Mouse (Mus musculus) kidney, embryonic 14.5 days (tissue): ENCODE measurements around the gene Mcoln1. TPM values are rescaled to one million over a fixed set of nuclear protein-coding genes. Genes with fewer than 3 reads are reported as not detected.

Experiments used
- ATAC-seq: fragments of 200-750 bp; cut with Nextera tagmentation; 2 replicates; pipeline ENCODE4 v1.8.0; 2017; ENCODE audit warnings: moderate number of reproducible peaks, mild to moderate bottlenecking, moderate TSS enrichment, moderate library complexity; ENCODE audit not compliant: low FRiP score, low TSS enrichment
- H3K27ac ChIP-seq: fragments of 300-500 bp; sonication (generic); 2 replicates; pipeline ENCODE4 v1.5.1; 2014; ENCODE audit warnings: low read depth, mild to moderate bottlenecking, low read length, moderate library complexity, mixed read lengths
- H3K27me3 ChIP-seq: fragments of 300-500 bp; sonication (generic); 2 replicates; pipeline ENCODE4 v1.6.1; 2014; ENCODE audit warnings: mild to moderate bottlenecking, low read length; ENCODE audit not compliant: control insufficient read depth, insufficient read depth
- H3K36me3 ChIP-seq: fragments of 300-500 bp; sonication (generic); 2 replicates; pipeline ENCODE4 v1.6.1; 2014; ENCODE audit warnings: low read length, mixed read lengths; ENCODE audit not compliant: control insufficient read depth, insufficient read depth
- H3K4me1 ChIP-seq: fragments of 300-500 bp; sonication (generic); 2 replicates; pipeline ENCODE4 v1.6.1; 2014; ENCODE audit warnings: low read length, mixed read lengths; ENCODE audit not compliant: control insufficient read depth, insufficient read depth
- H3K4me2 ChIP-seq: fragments of 300-500 bp; sonication (generic); replicated peaks from 2 replicates; pipeline ENCODE4 v1.6.1; 2014; ENCODE audit warnings: low read depth, mild to moderate bottlenecking, low read length
- H3K4me3 ChIP-seq: fragments of 300-500 bp; sonication (generic); 2 replicates; pipeline ENCODE4 v1.5.1; 2014; ENCODE audit warnings: mild to moderate bottlenecking, low read length
- H3K9ac ChIP-seq: fragments of 300-500 bp; sonication (generic); 2 replicates; pipeline ENCODE4 v1.6.1; 2014; ENCODE audit warnings: low read depth, mild to moderate bottlenecking, low read length, moderate library complexity
- H3K9me3 ChIP-seq: fragments of 300-500 bp; sonication (generic); 2 replicates; pipeline ENCODE4 v1.6.1; 2016; ENCODE audit warnings: low read length; ENCODE audit not compliant: control insufficient read depth
- WGBS: fragments of 180-500 bp; shearing (Covaris S2); extraction: QIAGEN DNeasy Blood & Tissue Kit; methylation state at CpG from one replicate; pipeline ENCODE4 v1.1.7; 2014; 5-methylcytosine and 5-hydroxymethylcytosine counted together
- polyA plus RNA-seq: library from polyadenylated mRNA; unstranded; fragments of >200 nt; fragmentation: Nextera tagmentation; extraction: Ambion mirVana; gene quantifications from 2 replicates; pipeline ENCODE4 v1.2.1, GENCODE M21; 2014

The Mcoln1 gene
- polyA plus RNA-seq, 1 experiment from 2014 or later = 39.9 TPM

DNA sequence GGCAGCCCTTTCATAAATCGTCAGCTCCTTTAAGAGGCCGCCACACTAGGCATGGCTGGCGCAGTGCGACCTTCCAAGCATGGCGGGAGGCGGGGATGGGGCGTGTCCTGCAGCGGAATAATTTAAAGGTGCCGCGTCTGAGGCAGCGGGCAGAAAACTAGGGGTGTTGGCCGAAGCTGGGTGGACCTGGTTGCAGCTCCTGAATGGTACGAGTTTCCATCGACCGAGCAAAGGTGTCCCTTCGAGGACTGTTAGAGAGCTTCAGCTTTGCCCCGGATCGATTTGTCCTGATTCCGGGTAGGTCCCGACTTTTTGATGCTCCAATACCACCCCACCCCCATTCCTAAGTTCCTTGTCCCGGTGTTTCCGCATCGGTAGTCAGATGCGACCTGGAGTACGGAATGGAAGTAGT is 15.0 kb downstream of the Mcoln1 start, which contains the start of gene Pnpla6:
Pnpla6 (plus strand) TSS at position 125 of the 412 bp plus-strand sequence.
- H3K4me3 ChIP-seq = peak within 1 kb of the TSS; percentile 50
- no peaks in the 10 kb centered on the region for H3K9me3 ChIP-seq
- peak; percentile 73 for ATAC-seq
- H3K27ac ChIP-seq = peak within 1 kb of the TSS; percentile 39
- no peaks in the 10 kb centered on the region for H3K27me3 ChIP-seq
- H3K4me1 ChIP-seq = 0 out of 2 replicates have a peak, but pooled peaks cover 4% of the 10 kb centered on the region
- H3K9ac ChIP-seq = peak within 1 kb of the TSS; percentile 44
- under 1% methylated on average over 25 of the region's 25 CpGs for WGBS
- peak within 1 kb of the TSS; percentile 96 for H3K4me2 ChIP-seq
- peaks cover 20% of the 10 kb centered on the region; the same call in 1 of the 2 replicates for H3K36me3 ChIP-seq

DNA sequence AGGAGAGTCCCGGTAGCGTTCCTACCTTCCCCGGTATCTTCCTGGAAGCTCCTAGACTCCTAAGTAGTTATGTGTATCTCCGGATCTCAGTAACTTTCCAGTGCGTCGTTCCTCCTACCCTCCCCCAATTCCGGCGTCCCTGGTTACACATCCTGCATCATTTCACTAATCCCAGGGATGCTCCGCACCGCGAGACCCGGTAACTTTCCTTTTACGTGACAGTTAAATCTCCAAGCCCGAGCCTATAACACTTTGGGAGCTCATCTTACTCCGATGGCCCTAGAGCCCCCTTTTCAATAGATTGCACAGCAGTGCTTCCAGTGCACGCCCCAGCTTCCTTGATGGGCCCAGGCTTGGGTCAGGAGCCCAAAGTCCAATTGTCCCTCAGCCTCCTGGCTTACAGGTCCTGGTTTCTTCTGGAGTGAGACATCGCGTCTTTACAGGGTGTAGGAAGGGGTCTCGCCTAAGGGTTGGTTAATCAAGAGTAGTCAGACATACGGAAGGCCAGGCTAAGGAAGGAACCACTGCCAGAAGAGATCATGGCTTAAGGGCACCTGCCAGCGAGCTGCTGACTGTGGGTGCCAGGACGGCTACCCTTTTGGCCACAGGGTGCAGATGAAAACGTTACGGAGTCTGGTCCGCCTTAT is 15.6 kb downstream of the Mcoln1 start:
- H3K9me3 ChIP-seq = no peaks in the 10 kb centered on the region
- H3K4me3 ChIP-seq = peak overlapping the region; percentile 50
- peaks cover 16% of the 10 kb centered on the region; the same call in 1 of the 2 replicates for H3K36me3 ChIP-seq
- under 1% methylated on average over 25 of the region's 25 CpGs for WGBS
- H3K9ac ChIP-seq = peak overlapping the region; percentile 44
- peak overlapping the region; percentile 96 for H3K4me2 ChIP-seq
- 0 out of 2 replicates have a peak, but pooled peaks cover 4% of the 10 kb centered on the region for H3K4me1 ChIP-seq
- ATAC-seq = peak; percentile 33
- H3K27me3 ChIP-seq = no peaks in the 10 kb centered on the region
- H3K27ac ChIP-seq = peak overlapping the region; percentile 39

- 3% methylated on average over 36 of the region's 36 CpGs for WGBS
- Histone ChIP-seq H3K4me1 (0 out of 2 replicates have a peak, but pooled peaks cover 4% of the 10 kb centered on the region), H3K36me3 (peaks cover 17% of the 10 kb centered on the region; the same call in 1 of the 2 replicates), H3K27ac (peak overlapping the region; percentile 39; the same call in 1 of the 2 replicates), H3K9me3 (no peaks in the 10 kb centered on the region), H3K9ac (peak overlapping the region; percentile 44; the same call in 1 of the 2 replicates), H3K4me3 (peak overlapping the region; percentile 50), H3K27me3 (no peaks in the 10 kb centered on the region), H3K4me2 (peak overlapping the region; percentile 96)
- ATAC-seq = peak; percentile 84
Observed at GRCm38 (mm10) chr8:3516450-3517116, 16.3 kb downstream of the Mcoln1 start.

- no peak for ATAC-seq
- peak overlapping the region; percentile 44; the same call in 1 of the 2 replicates for H3K9ac ChIP-seq
- H3K27me3 ChIP-seq = no peaks in the 10 kb centered on the region
- 0 out of 2 replicates have a peak, but pooled peaks cover 4% of the 10 kb centered on the region for H3K4me1 ChIP-seq
- H3K9me3 ChIP-seq = no peaks in the 10 kb centered on the region
- no peak overlapping the region for H3K27ac ChIP-seq
- H3K4me2 ChIP-seq = peak overlapping the region; percentile 96
- peaks cover 19% of the 10 kb centered on the region; the same call in 1 of the 2 replicates for H3K36me3 ChIP-seq
- 5% methylated on average over 16 of the region's 16 CpGs for WGBS
- H3K4me3 ChIP-seq = peak overlapping the region; percentile 50
Observed at GRCm38 (mm10) chr8:3517117-3517495, 16.8 kb downstream of the Mcoln1 start.

- Histone ChIP-seq H3K9ac (no peak overlapping the region), H3K4me1 (0 out of 2 replicates have a peak, but pooled peaks cover 4% of the 10 kb centered on the region), H3K36me3 (peaks cover 41% of the 10 kb centered on the region), H3K9me3 (no peaks in the 10 kb centered on the region), H3K4me3 (no peak overlapping the region), H3K27ac (no peak overlapping the region), H3K4me2 (no peak overlapping the region), H3K27me3 (no peaks in the 10 kb centered on the region)
- 88% methylated on average over 13 of the region's 13 CpGs for WGBS
- ATAC-seq = no peak
Observed at GRCm38 (mm10) chr8:3522007-3522697, 21.9 kb downstream of the Mcoln1 start.

DNA sequence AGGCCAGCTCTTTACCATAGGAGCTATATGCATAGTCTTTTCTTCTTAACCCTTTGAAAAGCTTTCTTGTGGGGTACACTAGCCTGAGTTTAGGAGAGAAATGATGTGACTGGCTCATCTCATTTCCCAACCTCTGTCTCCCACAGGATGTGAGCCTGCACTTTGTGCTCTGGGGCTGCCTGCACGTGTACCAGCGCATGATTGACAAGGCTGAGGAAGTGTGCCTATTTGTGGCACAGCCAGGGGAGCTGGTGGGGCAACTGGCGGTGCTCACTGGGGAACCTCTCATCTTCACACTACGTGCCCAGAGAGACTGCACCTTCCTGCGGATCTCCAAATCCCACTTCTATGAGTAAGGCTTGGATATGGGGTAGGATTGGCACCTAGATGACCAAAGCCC is 30.6 kb downstream of the Mcoln1 start:
- H3K27ac ChIP-seq = no peak overlapping the region
- peaks cover 33% of the 10 kb centered on the region for H3K36me3 ChIP-seq
- ATAC-seq = no peak
- H3K9ac ChIP-seq = no peak overlapping the region
- no peaks in the 10 kb centered on the region for H3K9me3 ChIP-seq
- H3K27me3 ChIP-seq = no peaks in the 10 kb centered on the region
- H3K4me3 ChIP-seq = no peak overlapping the region
- H3K4me1 ChIP-seq = no peaks in the 10 kb centered on the region
- WGBS = 97% methylated on average over 5 of the region's 5 CpGs
- no peak overlapping the region for H3K4me2 ChIP-seq

DNA sequence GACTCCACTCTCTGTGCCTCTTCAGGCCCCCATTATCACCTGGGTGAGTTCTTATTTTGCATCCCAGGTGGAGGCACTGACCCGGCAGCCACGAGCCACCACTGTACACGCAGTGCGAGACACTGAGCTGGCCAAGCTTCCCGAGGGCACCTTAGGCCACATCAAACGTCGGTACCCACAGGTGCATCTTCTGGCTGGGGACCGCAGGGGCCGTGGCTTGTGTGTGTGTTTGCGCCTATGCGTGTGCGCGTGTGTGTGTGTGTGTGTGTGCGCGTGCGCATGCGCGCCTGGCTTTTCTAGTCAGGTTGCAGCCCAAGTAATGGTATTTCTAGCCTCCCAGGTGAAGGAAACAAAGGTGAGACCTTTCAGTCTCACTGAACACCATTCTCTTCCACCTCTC is 31.7 kb downstream of the Mcoln1 start:
- H3K4me3 ChIP-seq = no peak overlapping the region
- H3K9ac ChIP-seq = no peak overlapping the region
- H3K4me1 ChIP-seq = no peaks in the 10 kb centered on the region
- WGBS = 95% methylated on average over 18 of the region's 18 CpGs
- no peak overlapping the region for H3K27ac ChIP-seq
- H3K4me2 ChIP-seq = no peak overlapping the region
- no peaks in the 10 kb centered on the region for H3K27me3 ChIP-seq
- no peaks in the 10 kb centered on the region for H3K9me3 ChIP-seq
- ATAC-seq = no peak
- peaks cover 29% of the 10 kb centered on the region for H3K36me3 ChIP-seq

- Histone ChIP-seq H3K4me3 (no peak overlapping the region), H3K9ac (no peak overlapping the region), H3K9me3 (no peaks in the 10 kb centered on the region), H3K4me1 (no peaks in the 10 kb centered on the region), H3K36me3 (peaks cover 48% of the 10 kb centered on the region), H3K4me2 (no peak overlapping the region), H3K27ac (no peak overlapping the region), H3K27me3 (no peaks in the 10 kb centered on the region)
- ATAC-seq = 0 out of 2 replicates have a peak, but pooled peaks have one; percentile 24
- 64% methylated on average over 15 of the region's 15 CpGs for WGBS
Observed at GRCm38 (mm10) chr8:3536053-3536841, 36.0 kb downstream of the Mcoln1 start.
